Mouse (Mus musculus): ENCODE data around the gene Gm17720. TPM values are rescaled to one million over a fixed set of nuclear protein-coding genes. Genes with fewer than 3 reads are reported as not detected.
"Not testable (repeated sequence)": the region's sequence is repeated elsewhere in the genome, so short reads cannot be mapped to it uniquely, and the experiment has no call there.

The Gm17720 gene
- polyA plus RNA-seq, 1 experiment from 2014 or later: not detected

DNA sequence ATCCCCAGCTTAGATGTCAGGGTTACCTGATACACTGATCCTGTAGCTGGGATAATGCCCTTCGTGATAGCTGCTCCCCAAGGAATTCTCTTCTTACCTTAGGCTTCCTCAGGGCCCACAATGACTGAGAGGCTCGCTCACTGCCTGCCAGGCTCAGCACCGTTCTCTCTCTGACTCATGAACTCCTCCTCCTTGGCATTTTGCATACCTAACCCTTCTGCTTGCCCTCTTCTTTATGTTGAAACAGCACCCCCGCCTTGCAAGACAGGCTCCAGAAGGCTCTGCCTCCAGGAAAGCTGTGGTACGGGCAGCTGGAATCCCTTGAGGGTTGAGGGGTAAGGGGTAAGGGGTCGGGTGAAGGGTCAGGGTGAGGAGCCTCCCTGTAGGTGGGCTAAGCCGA is 63.3 kb downstream of the Gm17720 start:
- Histone ChIP-seq H3K4me2 (no peak overlapping the region), H3K9me3 (no peaks in the 10 kb centered on the region), H3K4me3 (no peak overlapping the region), H3K36me3 (no peaks in the 10 kb centered on the region), H3K27me3 (no peaks in the 10 kb centered on the region), H3K4me1 (no peaks in the 10 kb centered on the region), H3K27ac (no peak overlapping the region), H3K9ac (no peak overlapping the region)
- WGBS: 14% methylated on average over 7 of the region's 7 CpGs
- ATAC-seq (ENCODE audit: insufficient number of reproducible peaks, insufficient read depth, low FRiP score, low TSS enrichment, low read depth): no peak

DNA sequence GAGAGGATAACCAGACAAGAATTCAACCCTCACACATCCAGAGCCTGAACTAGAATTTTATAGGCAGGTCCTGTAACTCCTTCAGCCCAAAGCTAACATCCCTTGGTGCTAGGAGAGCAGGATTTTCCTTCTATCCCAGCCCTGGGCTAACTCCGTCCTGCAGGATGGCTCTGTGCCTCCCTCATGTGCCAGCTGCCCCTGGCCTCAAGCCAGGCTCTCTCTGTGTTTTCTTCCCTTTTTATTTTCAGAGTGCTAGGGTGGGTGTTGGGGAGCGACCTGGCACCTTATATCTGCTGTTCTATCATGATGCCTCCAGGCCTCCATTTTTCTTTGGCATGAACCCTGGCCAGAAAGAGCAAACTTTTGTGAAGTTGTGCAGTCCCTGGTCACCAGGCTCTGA is 66.4 kb downstream of the Gm17720 start:
- Histone ChIP-seq H3K27ac (no peak overlapping the region), H3K4me1 (no peaks in the 10 kb centered on the region), H3K27me3 (no peaks in the 10 kb centered on the region), H3K4me2 (no peak overlapping the region), H3K9me3 (no peaks in the 10 kb centered on the region), H3K9ac (no peak overlapping the region), H3K36me3 (no peaks in the 10 kb centered on the region), H3K4me3 (no peak overlapping the region)
- no peak for ATAC-seq (ENCODE audit: insufficient number of reproducible peaks, insufficient read depth, low FRiP score, low TSS enrichment, low read depth)
- 74% methylated on average over 2 of the region's 2 CpGs for WGBS

DNA sequence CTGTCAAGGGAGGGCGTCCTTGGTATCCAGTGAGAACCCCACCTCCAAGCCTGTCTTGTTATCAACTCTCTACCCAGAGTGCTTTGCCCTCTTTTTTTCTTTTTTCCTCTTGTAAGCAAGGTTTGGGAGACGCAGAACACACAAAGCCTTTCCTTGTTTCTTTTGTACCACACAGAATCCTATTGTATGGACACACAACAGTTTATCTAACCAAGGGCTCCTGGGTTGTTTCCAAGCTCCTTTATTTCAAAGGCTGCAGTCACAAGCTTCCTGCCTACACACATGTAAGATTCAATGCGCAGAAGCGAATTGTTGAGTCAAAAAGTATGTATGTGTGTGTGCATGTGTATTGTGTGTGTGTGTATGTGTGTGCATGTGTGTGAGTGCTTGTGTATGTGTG is 68.2 kb downstream of the Gm17720 start:
- no peak for ATAC-seq (ENCODE audit: insufficient number of reproducible peaks, insufficient read depth, low FRiP score, low TSS enrichment, low read depth)
- no peak overlapping the region for H3K4me3 ChIP-seq
- 68% methylated on average over 4 of the region's 4 CpGs for WGBS
- H3K36me3 ChIP-seq: no peaks in the 10 kb centered on the region
- H3K4me2 ChIP-seq: no peak overlapping the region
- no peaks in the 10 kb centered on the region for H3K27me3 ChIP-seq
- H3K4me1 ChIP-seq: no peaks in the 10 kb centered on the region
- no peaks in the 10 kb centered on the region; the same call in 1 of the 2 replicates for H3K9me3 ChIP-seq
- H3K9ac ChIP-seq: no peak overlapping the region
- H3K27ac ChIP-seq: no peak overlapping the region

DNA sequence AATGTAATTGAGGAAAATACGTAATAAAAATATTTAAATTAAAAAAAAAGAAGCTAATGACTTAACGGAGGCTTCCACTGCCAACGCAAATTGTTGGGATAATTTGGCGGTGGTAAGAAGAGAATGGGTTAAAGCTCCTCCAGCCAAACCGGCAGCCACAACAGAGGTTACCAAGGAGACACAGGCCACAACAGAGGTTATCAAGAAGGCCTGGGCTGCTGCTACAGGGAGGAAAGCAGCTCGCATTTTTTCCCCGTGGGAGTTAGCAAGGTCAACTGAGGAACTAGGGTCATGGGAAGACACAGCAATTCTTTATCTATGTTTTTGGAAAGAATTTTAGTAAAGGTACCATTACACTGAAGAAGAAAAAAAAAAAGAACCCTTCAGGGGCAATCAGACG is 68.8 kb downstream of the Gm17720 start:
- not testable (repeated sequence) for H3K36me3 ChIP-seq; ATAC-seq (ENCODE audit: insufficient number of reproducible peaks, insufficient read depth, low FRiP score, low TSS enrichment, low read depth); H3K9me3 ChIP-seq; H3K27ac ChIP-seq; H3K9ac ChIP-seq; H3K4me2 ChIP-seq; H3K27me3 ChIP-seq; H3K4me1 ChIP-seq; H3K4me3 ChIP-seq
- 21% methylated on average over 8 of the region's 8 CpGs for WGBS

Other genes with a start within 250 kb of the Gm17720 start
- gene Phlpp2, start 234.2 kb downstream of the Gm17720 start, polyA plus RNA-seq (2015; fragmentation: Nextera tagmentation; extraction: Ambion mirVana): 3.9 and 4.0 TPM in 2 replicates
- gene Marveld3, start 140.6 kb downstream of the Gm17720 start, polyA plus RNA-seq (2015; fragmentation: Nextera tagmentation; extraction: Ambion mirVana): 2.9 and 4.1 TPM in 2 replicates
- gene Tat, start 112.3 kb downstream of the Gm17720 start, polyA plus RNA-seq (2015; fragmentation: Nextera tagmentation; extraction: Ambion mirVana): not detected in 2 replicates
- gene Chst4, start 63.0 kb downstream of the Gm17720 start, polyA plus RNA-seq (2015; fragmentation: Nextera tagmentation; extraction: Ambion mirVana): not detected in 2 replicates
- gene Zfp612, start 23.0 kb downstream of the Gm17720 start, polyA plus RNA-seq (2015; fragmentation: Nextera tagmentation; extraction: Ambion mirVana): 10.8 and 11.7 TPM in 2 replicates
- gene Gm21964, start 1.5 kb downstream of the Gm17720 start, polyA plus RNA-seq (2015; fragmentation: Nextera tagmentation; extraction: Ambion mirVana): not detected in 2 replicates
- 3.8 and 10.4 TPM in 2 replicates for gene Calb2, start 65.5 kb upstream of the Gm17720 start, polyA plus RNA-seq (2015; fragmentation: Nextera tagmentation; extraction: Ambion mirVana)
- 7.7 and 9.2 TPM in 2 replicates for gene Cmtr2, start 112.9 kb upstream of the Gm17720 start, polyA plus RNA-seq (2015; fragmentation: Nextera tagmentation; extraction: Ambion mirVana)
- gene Hydin, start 164.2 kb upstream of the Gm17720 start, polyA plus RNA-seq (2015; fragmentation: Nextera tagmentation; extraction: Ambion mirVana): 0.08 and 0.12 TPM in 2 replicates